Mouse (Mus musculus): ENCODE data around the gene Agrp.

DNA sequence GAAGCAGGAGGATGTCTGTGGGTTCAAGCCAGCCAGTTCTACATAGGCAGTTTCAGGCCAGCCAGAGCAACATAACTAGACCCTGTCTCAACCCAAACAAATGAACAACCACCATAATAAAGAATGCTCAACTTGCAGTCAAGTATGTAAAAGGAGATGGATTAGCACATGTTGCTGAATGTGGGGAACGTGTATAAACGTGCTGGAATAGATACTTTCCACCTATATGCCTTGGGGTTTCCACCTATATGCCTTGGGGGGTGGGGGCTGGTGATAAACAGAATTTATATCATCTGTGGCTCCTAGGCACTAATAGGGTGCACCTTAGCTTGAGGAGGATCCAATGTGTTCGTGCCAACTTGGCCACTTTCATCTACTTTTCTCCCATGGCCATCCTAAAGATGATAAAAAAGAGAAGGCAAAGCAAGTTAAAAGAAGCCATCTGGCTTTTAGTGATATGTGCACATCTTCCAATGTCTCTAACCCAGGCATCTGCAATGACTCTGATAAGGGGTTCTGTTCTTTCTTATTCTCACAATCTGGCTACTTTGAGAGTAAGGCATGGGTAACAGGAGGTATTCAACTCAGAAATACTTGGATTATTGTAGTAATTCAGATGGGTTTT, 95.0 kb downstream of the Agrp start:
- no peak for TF ChIP-seq CHD2 (IDR thresholded peaks at IDR 0.05; ENCODE audit: low read depth, low read length)
- no peak for TF ChIP-seq HCFC1 (IDR thresholded peaks at IDR 0.05; ENCODE audit: borderline replicate concordance, insufficient read depth, low read length)

All from ES-E14 (cell line).